Mouse (Mus musculus) embryonic facial prominence, embryonic 10.5 days (tissue): ENCODE results near the gene Zfp541. TPM values are rescaled to one million over a fixed set of nuclear protein-coding genes. Genes with fewer than 3 reads are reported as not detected.

Source experiments
- DNase-seq: peaks from one replicate; pipeline ENCODE4 v3.0.0-alpha.2; 2017; ENCODE audit warnings: low spot score
- H3K27ac ChIP-seq: fragments of 300-500 bp; sonication (generic); replicated peaks from 2 replicates; pipeline ENCODE4 v1.5.1; 2016; ENCODE audit warnings: mild to moderate bottlenecking
- H3K27me3 ChIP-seq: fragments of 300-500 bp; sonication (generic); replicated peaks from 2 replicates; pipeline ENCODE4 v1.6.1; 2016; ENCODE audit warnings: low read depth, mild to moderate bottlenecking; ENCODE audit not compliant: poor library complexity, severe bottlenecking
- H3K36me3 ChIP-seq: fragments of 300-500 bp; sonication (generic); replicated peaks from 2 replicates; pipeline ENCODE4 v1.6.1; 2016; ENCODE audit warnings: mild to moderate bottlenecking, moderate library complexity
- H3K4me1 ChIP-seq: fragments of 300-500 bp; sonication (generic); 2 replicates; pipeline ENCODE4 v1.6.1; 2016
- H3K4me3 ChIP-seq: fragments of 300-500 bp; sonication (generic); 2 replicates; pipeline ENCODE4 v1.5.1; 2016; ENCODE audit warnings: mild to moderate bottlenecking, moderate library complexity
- H3K9me3 ChIP-seq: fragments of 300-500 bp; sonication (generic); 2 replicates; pipeline ENCODE4 v1.6.1; 2016; ENCODE audit warnings: mild to moderate bottlenecking
- WGBS: fragments of 180-500 bp; shearing (Covaris S2); methylation state at CpG from one replicate; pipeline ENCODE4 v1.1.7; 2016; 5-methylcytosine and 5-hydroxymethylcytosine counted together
- polyA plus RNA-seq: library from polyadenylated mRNA; unstranded; fragments of >200 nt; fragmentation: Nextera tagmentation; extraction: Ambion mirVana; gene quantifications from 2 replicates; pipeline ENCODE4 v1.2.1, GENCODE M21; 2016

Gene Zfp541
- polyA plus RNA-seq = 0.05 TPM in 1 of 2 replicates, not detected in the other

DNA sequence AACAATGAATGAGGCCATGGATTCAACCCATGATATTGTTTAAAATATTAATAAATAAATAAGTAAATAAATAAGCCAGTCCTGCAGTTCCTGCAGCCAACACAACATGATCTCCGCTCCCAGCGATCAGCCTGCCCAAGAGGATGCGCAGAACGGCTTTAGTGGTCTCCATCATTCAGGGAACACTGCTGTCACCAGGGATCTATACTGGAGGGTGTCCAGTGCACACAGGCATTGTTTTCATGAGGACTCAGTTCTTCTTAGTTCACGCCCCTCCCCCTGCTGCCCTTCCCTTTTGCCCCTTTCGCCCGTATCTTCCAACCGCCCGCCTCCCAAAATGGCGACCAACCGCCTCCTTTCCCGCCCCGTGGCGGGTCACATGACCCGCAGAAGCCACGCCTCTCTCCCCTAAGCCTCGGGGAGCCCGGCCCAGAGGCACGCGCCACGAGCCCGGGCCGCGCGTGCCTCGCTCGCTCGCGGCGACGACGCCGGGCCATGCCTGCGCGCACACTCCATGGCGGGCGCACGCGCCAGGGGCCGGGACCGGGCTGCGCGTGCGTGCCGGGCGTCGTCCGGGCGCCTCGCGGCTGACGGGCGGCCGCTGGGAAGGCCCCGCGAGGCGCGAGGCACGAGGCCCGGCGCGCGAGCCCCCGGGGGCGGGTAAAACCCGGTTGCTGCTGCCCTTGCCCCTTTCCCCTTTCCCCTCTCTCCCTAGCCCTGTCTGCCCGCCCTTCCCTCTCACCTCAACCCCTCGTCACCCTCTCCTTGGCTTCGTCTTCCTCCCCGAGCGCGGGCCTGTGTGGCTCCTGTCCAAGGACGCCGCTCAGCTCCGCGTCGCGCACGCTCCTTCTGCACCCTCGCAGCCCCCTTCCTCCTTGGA lies at the start of gene Zfp541:
TSS of gene Zfp541 (plus strand) at position 596 of the 880 bp plus-strand sequence.
- Histone ChIP-seq H3K36me3 (no peaks in the 10 kb centered on the region), H3K9me3 (peaks cover 18% of the 10 kb centered on the region), H3K4me3 (peak within 1 kb of the TSS; percentile 36), H3K27me3 (peaks cover 30% of the 10 kb centered on the region), H3K4me1 (0 out of 2 replicates have a peak, but pooled peaks cover 6% of the 10 kb centered on the region), H3K27ac (no peak within 1 kb of the TSS)
- WGBS = 54% methylated on average over 80 of the region's 80 CpGs
- DNase-seq = peak; percentile 26

DNA sequence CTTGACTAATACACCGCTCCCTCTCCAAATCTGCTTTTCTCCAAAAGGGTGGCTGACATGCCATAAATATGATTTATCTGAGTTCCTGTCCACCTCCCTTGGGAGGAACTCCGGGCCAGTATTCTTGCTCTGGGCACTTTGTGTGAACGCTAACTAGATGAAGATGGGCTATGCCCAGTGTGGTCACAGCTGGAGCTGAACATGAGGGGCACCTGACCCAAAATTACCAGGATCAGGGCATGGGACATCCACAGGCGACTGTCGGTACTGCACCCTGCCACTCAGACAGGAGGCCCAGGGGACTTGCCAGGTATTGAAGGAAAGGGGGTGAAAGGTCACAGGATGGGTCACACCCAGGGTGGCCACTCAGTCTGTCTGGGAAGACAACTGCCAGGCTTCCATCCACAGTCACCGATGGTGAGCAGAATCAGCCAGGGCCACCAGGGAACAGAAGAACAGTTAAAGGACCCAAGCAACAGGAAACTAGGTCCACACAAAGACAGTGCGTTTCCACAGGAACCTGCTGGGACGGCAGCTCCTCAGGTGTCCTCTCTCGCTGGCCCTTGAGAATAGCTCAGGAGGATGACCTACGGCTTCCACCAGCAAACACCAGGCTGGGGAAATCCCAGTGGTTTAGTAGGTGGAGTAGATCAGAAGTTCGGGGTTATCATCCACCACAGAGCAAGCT lies 48.9 kb upstream of the Zfp541 start:
- Histone ChIP-seq H3K9me3 (no peaks in the 10 kb centered on the region), H3K27me3 (no peaks in the 10 kb centered on the region), H3K4me1 (peaks cover 14% of the 10 kb centered on the region), H3K4me3 (no peak overlapping the region), H3K36me3 (peaks cover 33% of the 10 kb centered on the region), H3K27ac (no peak overlapping the region)
- DNase-seq = no peak
- 80% methylated on average over 11 of the region's 11 CpGs for WGBS

DNA sequence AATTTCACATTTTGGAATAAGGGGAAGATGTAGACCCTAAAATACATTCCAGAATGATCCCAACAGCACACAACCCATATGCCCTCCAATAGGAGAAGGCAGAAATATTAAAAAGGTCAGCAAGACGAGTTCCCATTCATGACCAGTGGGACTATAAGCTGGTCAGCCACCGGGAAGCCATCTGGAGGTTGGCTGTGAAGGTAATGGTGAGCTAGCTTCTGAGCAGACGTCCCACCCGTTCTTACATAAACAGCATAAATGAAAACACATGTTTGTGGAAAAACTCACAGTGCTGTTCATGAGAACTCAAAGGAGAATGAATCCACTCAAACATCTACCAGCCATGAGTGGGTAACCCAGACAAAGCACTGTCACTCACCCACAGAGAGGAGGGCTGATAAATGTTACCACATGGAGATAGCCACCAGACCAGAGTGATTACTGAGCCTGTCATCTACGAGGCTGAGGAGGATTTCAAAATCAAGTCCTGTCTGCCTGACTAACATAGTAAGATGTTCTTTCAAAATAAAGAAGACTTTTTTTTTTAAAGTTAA lies 47.8 kb upstream of the Zfp541 start:
- Histone ChIP-seq H3K27me3 (no peaks in the 10 kb centered on the region), H3K4me1 (peaks cover 14% of the 10 kb centered on the region), H3K36me3 (peaks cover 33% of the 10 kb centered on the region), H3K4me3 (no peak overlapping the region), H3K9me3 (no peaks in the 10 kb centered on the region), H3K27ac (no peak overlapping the region)
- WGBS = 50% methylated on average over 5 of the region's 5 CpGs
- DNase-seq = peak; percentile 18

DNA sequence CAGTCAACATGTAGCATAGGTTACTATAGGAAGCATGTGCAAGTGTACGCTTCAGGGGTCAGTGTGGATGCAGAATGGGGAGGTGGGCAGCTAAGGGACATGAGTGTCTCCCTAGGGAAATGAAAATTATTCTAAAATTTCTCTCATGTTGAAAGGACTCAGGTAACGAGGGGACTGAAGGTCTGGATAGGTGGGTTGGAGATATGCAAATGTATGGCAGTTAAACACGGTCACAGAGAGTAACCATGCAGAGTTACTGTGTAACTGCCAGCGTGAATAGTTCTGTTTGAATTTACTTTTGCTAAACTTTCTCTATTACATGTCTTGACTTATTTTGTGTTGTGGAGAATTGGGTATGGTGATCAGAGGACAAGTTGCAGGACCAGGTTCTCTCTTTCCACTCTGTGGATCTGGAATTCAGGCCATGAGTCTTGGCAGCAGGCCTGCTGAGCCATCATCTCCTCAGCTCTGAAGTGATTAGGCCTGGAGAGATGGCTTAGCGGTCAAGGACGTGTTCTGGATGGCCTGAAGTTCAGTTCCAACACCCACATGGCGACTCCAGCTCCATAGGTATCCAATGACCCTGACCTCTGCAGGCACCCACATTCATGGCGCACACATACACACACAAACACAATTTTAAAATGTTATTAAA lies 47.0 kb upstream of the Zfp541 start:
- H3K27ac ChIP-seq = no peak overlapping the region
- H3K27me3 ChIP-seq = no peaks in the 10 kb centered on the region
- DNase-seq = no peak

DNA sequence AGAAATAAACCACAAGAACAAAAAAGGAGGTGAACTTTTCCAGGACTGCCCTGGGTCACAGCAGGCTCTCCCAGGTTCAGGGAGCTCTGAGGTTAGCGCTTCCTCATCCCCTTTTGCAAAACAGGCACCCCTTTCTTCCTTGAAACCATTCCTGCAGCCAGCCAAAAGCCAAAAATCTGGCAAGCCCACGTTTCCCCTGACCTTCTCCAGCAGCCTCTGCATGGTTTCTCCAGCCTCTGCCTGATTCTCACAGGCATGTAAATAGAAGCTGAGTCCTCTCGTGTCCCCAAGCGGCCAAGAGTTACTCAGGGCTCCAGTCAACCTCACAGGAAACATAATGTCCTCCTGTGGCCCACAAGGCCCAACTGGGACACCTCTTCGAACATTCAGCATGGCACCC lies 46.2 kb upstream of the Zfp541 start:
- peaks cover 37% of the 10 kb centered on the region for H3K36me3 ChIP-seq
- H3K4me1 ChIP-seq = peaks cover 14% of the 10 kb centered on the region
- no peaks in the 10 kb centered on the region for H3K9me3 ChIP-seq
- no peak for DNase-seq
- H3K27ac ChIP-seq = no peak overlapping the region
- no peaks in the 10 kb centered on the region for H3K27me3 ChIP-seq
- 85% methylated on average over 5 of the region's 5 CpGs for WGBS
- H3K4me3 ChIP-seq = no peak overlapping the region

More for the DNA sequence above, 47.0 kb upstream of the Zfp541 start:
- H3K4me3 ChIP-seq = no peak overlapping the region
- WGBS = 92% methylated on average over 8 of the region's 8 CpGs
- H3K9me3 ChIP-seq = no peaks in the 10 kb centered on the region
- H3K36me3 ChIP-seq = peaks cover 36% of the 10 kb centered on the region
- H3K4me1 ChIP-seq = peaks cover 14% of the 10 kb centered on the region

DNA sequence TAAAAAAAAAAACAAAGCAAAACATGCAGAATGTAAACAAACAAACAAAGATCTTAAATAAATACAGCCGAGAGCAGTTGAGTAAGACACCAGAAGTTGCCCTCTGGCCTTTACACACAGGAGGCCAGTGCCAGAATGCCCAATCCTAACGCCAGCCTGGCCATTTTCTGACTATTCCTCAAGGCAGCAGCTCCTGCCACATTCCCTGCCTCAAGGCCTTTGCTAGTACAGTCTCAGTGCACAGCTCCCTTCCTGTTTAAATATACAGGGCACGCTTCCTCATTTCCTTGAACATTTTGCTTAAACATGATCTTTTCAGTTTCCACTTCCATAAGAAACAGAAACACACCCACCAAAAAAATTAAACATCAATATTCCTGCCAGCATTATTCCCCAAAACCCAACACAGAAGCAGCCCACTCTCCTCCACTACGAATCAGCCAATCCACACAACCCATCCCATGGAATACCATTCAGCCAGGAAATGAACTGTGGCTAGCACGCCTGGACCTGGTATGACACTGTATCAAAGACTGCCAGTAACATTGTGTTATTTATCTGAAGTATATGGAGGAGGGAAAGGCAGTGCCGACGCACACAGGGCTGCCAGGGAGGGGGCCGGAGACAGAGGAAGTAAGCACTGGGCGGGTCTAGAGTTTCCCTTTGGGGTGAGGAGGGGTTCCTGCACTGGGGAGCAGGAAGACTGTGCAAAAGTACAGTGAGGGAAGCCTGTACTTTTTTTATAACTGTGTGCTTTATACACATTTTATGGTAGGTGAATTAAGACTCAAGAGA lies 43.4 kb upstream of the Zfp541 start:
- H3K27ac ChIP-seq = no peak overlapping the region
- no peak overlapping the region for H3K4me3 ChIP-seq
- H3K36me3 ChIP-seq = peaks cover 14% of the 10 kb centered on the region
- H3K27me3 ChIP-seq = no peaks in the 10 kb centered on the region
- no peaks in the 10 kb centered on the region for H3K9me3 ChIP-seq
- no peak for DNase-seq
- H3K4me1 ChIP-seq = peaks cover 21% of the 10 kb centered on the region
- WGBS = 84% methylated on average over 9 of the region's 9 CpGs

DNA sequence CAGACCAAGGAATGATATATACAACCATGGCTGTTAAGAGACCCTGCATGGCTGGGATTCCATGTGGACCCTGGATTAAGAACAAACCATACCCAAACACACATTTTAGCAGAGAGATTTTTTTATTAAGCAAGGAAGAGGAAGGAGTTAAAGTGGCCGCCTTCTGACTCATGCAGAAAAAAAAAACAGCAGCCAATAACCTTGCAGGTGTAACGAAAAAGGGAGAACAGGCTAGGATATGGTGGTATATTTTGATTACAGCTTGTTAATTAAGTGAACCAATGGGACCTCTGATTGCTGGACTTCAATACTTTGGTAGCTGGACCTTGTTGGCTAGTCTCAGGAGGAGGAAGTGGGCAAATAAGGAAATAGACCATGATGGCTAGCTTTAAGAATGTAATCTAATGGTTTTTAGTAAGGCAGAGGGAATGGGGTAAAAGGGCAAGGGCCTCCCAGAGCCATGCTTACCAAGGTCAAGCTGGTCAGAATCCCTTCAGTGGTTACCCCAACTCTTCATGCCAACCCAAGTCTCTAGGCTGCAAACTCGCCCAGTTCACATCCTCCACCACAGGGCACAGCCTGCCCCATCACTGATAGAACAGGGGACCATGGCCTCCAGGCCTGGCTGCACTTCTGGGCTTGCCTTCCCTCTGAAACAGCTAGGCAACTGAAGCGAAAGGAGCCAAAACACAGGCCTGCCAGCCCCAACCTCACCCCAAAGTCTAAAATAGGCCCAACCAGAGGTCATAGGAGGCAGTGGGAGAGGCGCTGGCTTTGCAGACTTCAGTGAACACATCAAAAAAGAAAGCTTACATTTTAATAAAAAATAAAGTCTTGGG lies 42.1 kb upstream of the Zfp541 start:
- H3K4me3 ChIP-seq = no peak overlapping the region
- H3K27ac ChIP-seq = no peak overlapping the region
- H3K4me1 ChIP-seq = peaks cover 14% of the 10 kb centered on the region; the same call in 1 of the 2 replicates
- no peaks in the 10 kb centered on the region for H3K27me3 ChIP-seq
- 91% methylated on average over 5 of the region's 5 CpGs for WGBS
- peaks cover 9% of the 10 kb centered on the region for H3K36me3 ChIP-seq
- DNase-seq = no peak
- no peaks in the 10 kb centered on the region for H3K9me3 ChIP-seq

DNA sequence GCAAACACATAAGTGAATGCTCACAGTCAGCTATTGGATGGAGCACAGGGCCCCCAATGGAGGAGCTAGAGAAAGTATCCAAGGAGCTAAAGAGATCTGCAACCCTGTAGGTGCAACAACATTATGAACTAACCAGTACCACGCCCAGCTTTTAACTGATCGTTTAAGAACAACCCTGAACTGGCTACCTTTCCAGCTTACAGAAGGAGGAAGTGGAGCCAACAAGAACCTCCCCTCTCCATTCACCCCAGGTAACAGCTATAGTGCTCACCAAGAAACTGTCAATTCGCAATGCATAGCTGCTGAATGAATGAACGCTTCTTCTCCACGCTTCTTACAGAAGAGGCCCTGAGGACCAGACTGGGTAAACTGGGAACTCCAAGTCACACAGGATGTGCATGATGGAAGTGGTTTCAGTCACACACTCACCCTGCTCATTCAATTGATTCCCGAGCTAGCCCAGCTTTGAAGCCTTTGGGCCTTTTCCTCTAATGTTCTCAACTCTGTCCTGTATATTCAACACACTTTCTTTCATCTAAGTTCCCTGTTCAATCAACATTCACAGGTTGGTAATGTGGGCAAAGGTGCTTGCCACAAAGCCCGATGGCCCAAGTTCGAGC lies 36.9 kb upstream of the Zfp541 start:
- WGBS = 92% methylated on average over 8 of the region's 8 CpGs
- Histone ChIP-seq H3K36me3 (peaks cover 34% of the 10 kb centered on the region), H3K4me3 (no peak overlapping the region), H3K4me1 (peaks cover 16% of the 10 kb centered on the region; the same call in 1 of the 2 replicates), H3K27me3 (no peaks in the 10 kb centered on the region), H3K9me3 (no peaks in the 10 kb centered on the region), H3K27ac (no peak overlapping the region)
- DNase-seq = no peak

DNA sequence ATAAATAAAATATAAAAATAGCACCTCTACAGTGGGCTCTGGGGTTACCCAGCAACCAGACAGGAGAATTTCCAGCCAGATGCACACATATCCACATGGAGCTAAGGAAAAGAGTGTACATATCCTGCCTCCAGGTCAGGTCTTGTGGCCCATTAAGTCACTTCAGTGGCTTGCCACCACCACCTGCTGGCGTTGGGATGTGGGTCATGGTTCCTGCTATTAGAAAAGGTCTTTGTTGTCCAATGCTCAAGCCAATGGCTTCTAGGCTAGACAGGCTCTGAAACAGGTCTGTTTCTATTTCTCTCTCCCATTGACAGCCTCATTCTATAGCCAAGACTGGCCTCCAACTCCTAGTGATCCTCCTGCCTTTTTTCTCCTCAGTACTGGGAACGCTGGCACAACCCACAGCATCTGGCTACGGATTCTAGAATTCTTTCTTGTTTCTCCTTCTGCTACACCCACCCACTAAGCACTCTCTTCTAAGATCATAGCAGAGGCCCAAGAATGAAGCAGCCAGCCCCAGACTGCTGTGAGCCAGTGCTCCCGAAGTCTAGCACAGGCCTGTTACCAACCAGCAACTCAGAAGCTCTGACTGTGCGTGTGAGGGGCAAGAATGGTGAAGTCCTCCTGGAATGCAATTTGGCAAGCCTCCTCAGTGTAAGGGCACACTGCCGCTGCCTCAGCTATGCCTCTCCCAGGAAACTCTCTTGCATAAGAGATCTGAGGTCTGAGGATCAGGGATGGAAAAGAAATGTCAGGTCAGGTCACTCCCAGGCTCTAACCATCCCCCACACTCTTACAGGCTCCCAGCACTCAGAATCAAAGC lies 33.3 kb upstream of the Zfp541 start:
- H3K27ac ChIP-seq = no peak overlapping the region
- no peaks in the 10 kb centered on the region for H3K27me3 ChIP-seq
- no peak for DNase-seq
- peaks cover 68% of the 10 kb centered on the region for H3K36me3 ChIP-seq
- peaks cover 8% of the 10 kb centered on the region; the same call in 1 of the 2 replicates for H3K4me1 ChIP-seq
- no peak overlapping the region for H3K4me3 ChIP-seq
- H3K9me3 ChIP-seq = peaks cover 7% of the 10 kb centered on the region; the same call in 1 of the 2 replicates
- WGBS = 89% methylated on average over 6 of the region's 6 CpGs

DNA sequence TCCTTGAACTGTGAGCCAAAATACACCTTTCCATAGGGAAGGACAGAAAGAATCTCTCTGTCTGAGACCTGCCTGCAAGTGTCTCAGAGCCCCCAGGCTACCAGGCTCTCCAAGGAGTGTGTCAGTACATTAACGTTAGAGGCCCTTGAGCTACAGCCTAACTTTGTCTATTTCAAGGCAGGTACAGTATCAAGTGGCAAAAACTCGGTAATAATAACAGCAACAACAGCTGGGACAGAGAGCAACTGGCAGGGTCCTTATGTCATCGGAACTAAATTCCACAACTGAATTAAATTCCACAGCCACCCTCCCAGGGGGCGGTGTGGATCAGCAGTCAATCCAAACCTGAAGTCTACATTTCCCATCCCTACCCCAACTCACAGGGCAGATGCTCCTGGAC lies 30.5 kb upstream of the Zfp541 start:
- Histone ChIP-seq H3K4me3 (no peak overlapping the region), H3K27me3 (no peaks in the 10 kb centered on the region), H3K36me3 (peaks cover 69% of the 10 kb centered on the region), H3K4me1 (peaks cover 3% of the 10 kb centered on the region; the same call in 1 of the 2 replicates), H3K27ac (no peak overlapping the region), H3K9me3 (peaks cover 7% of the 10 kb centered on the region; the same call in 1 of the 2 replicates)
- 92% methylated on average over 4 of the region's 4 CpGs for WGBS
- no peak for DNase-seq
